Mouse (Mus musculus) lung, embryonic 16.5 days (tissue): ENCODE results near the gene Wfdc21. TPM values are rescaled to one million over a fixed set of nuclear protein-coding genes. Genes with fewer than 3 reads are reported as not detected.

Source experiments
- ATAC-seq: fragments of 200-750 bp; cut with Nextera tagmentation; 2 replicates; pipeline ENCODE4 v1.8.0; 2017; ENCODE audit warnings: low read depth, mild to moderate bottlenecking, moderate library complexity
- H3K27ac ChIP-seq: fragments of 300-500 bp; sonication (generic); 2 replicates; pipeline ENCODE4 v1.5.1; 2014; ENCODE audit warnings: mild to moderate bottlenecking, control low read depth, low read length
- H3K27me3 ChIP-seq: fragments of 300-500 bp; sonication (generic); 2 replicates; pipeline ENCODE4 v1.6.1; 2014; ENCODE audit warnings: low read depth, low read length, mixed read lengths; ENCODE audit not compliant: control insufficient read depth, insufficient read depth
- H3K36me3 ChIP-seq: fragments of 300-500 bp; sonication (generic); 2 replicates; pipeline ENCODE4 v1.6.1; 2014; ENCODE audit warnings: low read length; ENCODE audit not compliant: control insufficient read depth, insufficient read depth
- H3K4me1 ChIP-seq: fragments of 300-500 bp; sonication (generic); replicated peaks from 2 replicates; pipeline ENCODE4 v1.6.1; 2014; ENCODE audit warnings: low read length, mixed read lengths; ENCODE audit not compliant: control insufficient read depth, insufficient read depth
- H3K4me2 ChIP-seq: fragments of 300-500 bp; sonication (generic); 2 replicates; pipeline ENCODE4 v1.6.1; 2014; ENCODE audit warnings: low read depth, low read length, control low read depth
- H3K4me3 ChIP-seq: fragments of 300-500 bp; sonication (generic); 2 replicates; pipeline ENCODE4 v1.5.1; 2014; ENCODE audit warnings: mild to moderate bottlenecking, low read length, control low read depth
- H3K9ac ChIP-seq: fragments of 300-500 bp; sonication (generic); 2 replicates; pipeline ENCODE4 v1.6.1; 2014; ENCODE audit warnings: low read length, control low read depth
- H3K9me3 ChIP-seq: fragments of 300-500 bp; sonication (generic); 2 replicates; pipeline ENCODE4 v1.6.1; 2016; ENCODE audit warnings: low read length; ENCODE audit not compliant: control insufficient read depth
- WGBS: fragments of 180-500 bp; shearing (Covaris S2); extraction: QIAGEN DNeasy Blood & Tissue Kit; methylation state at CpG from one replicate; pipeline ENCODE4 v1.1.7; 2014; 5-methylcytosine and 5-hydroxymethylcytosine counted together
- polyA plus RNA-seq: library from polyadenylated mRNA; unstranded; fragments of >200 nt; fragmentation: Nextera tagmentation; extraction: Ambion mirVana; gene quantifications from 2 replicates; pipeline ENCODE4 v1.2.1, GENCODE M21; 2015

The Wfdc21 gene
- polyA plus RNA-seq, 1 experiment from 2014 or later: 0.82 TPM

DNA sequence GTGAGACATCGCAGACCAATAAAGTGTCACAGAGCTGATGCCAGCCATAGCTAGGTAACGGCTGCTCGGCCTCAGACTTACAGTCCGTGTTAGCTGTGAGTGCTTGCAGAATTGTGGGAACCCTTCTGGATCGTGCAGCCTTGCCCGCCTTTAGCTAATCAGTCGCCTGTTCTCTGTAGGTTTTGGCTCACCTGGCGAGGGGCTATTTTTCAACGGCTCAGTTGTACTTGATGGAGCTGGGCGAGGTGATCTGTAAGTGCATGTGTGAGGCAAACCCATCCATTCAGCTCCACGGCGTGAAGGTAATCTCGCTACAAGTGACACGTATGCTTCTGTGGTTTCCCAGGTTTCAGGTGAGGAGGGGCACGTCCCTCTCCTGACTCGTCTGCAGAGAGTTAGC is 27.0 kb downstream of the Wfdc21 start:
- Histone ChIP-seq H3K27ac (no peak overlapping the region), H3K4me1 (no peaks in the 10 kb centered on the region), H3K27me3 (no peaks in the 10 kb centered on the region), H3K9ac (no peak overlapping the region), H3K36me3 (peaks cover 42% of the 10 kb centered on the region), H3K4me2 (no peak overlapping the region), H3K4me3 (no peak overlapping the region), H3K9me3 (no peaks in the 10 kb centered on the region)
- ATAC-seq: no peak
- 89% methylated on average over 16 of the region's 16 CpGs for WGBS

DNA sequence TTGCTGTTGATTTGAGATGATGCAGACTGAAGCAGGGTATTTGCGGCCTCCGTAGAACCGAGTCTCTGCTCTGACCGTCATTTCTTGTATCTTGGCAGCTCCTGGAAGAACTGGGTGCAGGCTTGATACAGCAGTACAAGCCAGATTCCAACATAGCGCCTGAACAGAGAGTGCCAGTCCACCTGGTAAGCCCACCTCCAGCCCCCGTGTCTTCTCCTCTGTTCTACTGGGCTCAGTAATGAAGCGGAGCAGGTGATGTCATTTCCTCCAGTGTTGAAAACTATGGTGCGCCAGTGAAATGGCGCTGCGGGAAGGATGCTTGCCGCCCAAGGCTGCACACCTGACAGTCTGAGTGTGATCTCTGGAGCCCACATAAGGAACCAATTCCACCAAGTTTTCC is 27.6 kb downstream of the Wfdc21 start:
- Histone ChIP-seq H3K4me3 (no peak overlapping the region), H3K27ac (no peak overlapping the region), H3K9ac (no peak overlapping the region), H3K4me1 (no peaks in the 10 kb centered on the region), H3K27me3 (no peaks in the 10 kb centered on the region), H3K9me3 (no peaks in the 10 kb centered on the region), H3K4me2 (no peak overlapping the region), H3K36me3 (peaks cover 44% of the 10 kb centered on the region)
- no peak for ATAC-seq
- 94% methylated on average over 11 of the region's 11 CpGs for WGBS

DNA sequence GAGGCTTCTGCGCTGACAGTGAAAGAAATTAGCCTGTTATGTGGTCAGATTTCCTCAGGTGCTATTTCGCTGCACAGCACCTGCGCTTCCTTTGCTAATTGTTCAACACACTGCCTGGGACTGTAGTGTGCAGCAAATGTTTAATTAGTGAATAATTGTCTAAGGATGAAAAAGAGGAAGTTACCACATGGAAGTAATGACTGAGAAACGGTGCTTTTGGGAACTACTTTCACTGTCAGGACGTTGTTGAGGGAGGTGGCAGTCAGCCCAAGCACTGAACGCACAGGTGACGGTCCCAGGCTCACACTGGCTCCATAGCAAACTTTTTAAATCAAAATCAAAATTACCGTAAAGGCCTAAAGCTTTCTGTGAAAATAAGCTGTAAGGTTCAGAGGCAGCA is 30.1 kb downstream of the Wfdc21 start:
- peaks cover 63% of the 10 kb centered on the region for H3K36me3 ChIP-seq
- no peaks in the 10 kb centered on the region for H3K9me3 ChIP-seq
- H3K27me3 ChIP-seq: no peaks in the 10 kb centered on the region
- 91% methylated on average over 8 of the region's 8 CpGs for WGBS
- ATAC-seq: no peak
- H3K4me1 ChIP-seq: no peaks in the 10 kb centered on the region
- no peak overlapping the region for H3K4me3 ChIP-seq
- H3K27ac ChIP-seq: no peak overlapping the region
- no peak overlapping the region for H3K4me2 ChIP-seq
- H3K9ac ChIP-seq: no peak overlapping the region

DNA sequence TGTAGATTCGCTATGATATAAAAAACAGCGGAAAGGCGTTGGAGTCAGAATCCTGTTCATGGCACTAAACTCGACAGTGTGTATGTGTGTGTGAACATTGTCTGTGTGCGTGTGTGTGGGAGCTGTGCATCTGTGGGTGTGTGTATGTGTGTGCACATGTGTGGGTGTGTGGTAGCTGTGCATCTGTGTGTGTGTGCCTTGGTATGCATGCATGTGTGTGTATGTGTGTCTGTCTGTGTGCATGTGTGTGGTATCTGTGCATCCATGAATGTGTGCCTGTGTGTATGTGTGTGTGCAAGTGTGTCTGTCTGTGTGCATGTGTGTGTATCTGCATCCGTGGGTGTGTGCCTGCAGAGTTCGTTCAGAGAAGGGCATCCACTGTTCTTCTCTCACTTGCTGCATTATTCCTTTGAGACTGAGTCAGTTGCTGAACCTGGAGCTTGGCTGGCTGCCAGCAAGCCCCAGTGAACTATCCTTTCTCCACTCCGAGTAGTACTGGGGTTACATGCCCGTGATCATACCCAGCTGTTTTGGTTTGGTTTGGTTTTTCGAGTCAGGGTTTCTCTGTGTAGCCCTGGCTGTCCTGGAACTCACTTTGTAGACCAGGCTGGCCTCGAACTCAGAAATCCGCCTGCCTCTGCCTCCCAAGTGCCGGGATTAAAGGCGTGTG is 37.3 kb downstream of the Wfdc21 start:
- Histone ChIP-seq H3K9ac (no peak overlapping the region), H3K27ac (no peak overlapping the region), H3K4me1 (0 out of 2 replicates have a peak, but pooled peaks cover 2% of the 10 kb centered on the region), H3K27me3 (no peaks in the 10 kb centered on the region), H3K4me2 (no peak overlapping the region), H3K36me3 (peaks cover 31% of the 10 kb centered on the region), H3K4me3 (no peak overlapping the region), H3K9me3 (no peaks in the 10 kb centered on the region)
- 76% methylated on average over 13 of the region's 14 CpGs for WGBS
- no peak for ATAC-seq

DNA sequence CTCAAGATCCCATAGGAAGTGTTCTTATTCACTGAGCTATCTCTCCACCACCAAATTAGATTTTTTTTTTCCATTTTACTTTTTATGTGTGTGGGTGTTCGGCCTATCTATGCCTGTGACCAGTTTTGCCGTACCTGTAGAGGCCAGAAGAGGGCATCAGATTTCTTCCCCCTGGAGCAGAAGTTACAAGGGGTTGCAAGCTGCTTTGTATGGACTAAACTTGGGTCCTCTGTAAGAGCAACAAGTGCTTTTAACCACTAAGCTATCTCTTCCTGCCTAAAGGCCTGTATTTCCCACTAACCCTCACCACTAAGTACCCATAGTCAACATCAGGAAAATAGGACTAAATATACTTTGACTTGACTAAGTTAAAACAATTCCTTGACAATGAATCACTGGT is 37.9 kb downstream of the Wfdc21 start:
- H3K27me3 ChIP-seq: no peaks in the 10 kb centered on the region
- no peak for ATAC-seq

DNA sequence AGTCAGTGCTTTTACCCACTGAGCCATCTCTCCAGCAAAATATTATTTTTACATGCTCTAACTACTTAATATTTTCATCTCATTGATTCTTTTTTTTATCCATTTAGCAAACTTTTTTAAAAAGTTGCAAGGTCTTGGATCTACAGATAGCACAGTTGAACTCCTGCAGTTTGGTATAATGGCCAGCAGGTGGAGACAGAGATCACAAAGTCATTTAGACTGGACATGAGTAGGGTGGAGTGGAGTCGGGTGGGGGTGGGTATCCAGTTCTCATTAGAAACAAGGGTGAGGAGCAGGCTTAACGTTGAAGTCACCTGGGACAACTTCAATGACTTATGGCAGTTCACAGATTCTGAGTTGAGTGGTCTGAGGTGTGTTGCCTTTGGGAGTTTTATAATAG is 38.6 kb downstream of the Wfdc21 start:
- Histone ChIP-seq H3K4me2 (no peak overlapping the region), H3K4me3 (no peak overlapping the region), H3K9ac (no peak overlapping the region), H3K9me3 (no peaks in the 10 kb centered on the region), H3K27ac (no peak overlapping the region), H3K36me3 (peaks cover 20% of the 10 kb centered on the region), H3K27me3 (no peaks in the 10 kb centered on the region), H3K4me1 (0 out of 2 replicates have a peak, but pooled peaks cover 4% of the 10 kb centered on the region)
- peak; percentile 65; the same call in 1 of the 2 replicates for ATAC-seq
- 11% methylated on average over 2 of the region's 2 CpGs for WGBS

More for the DNA sequence above, 37.9 kb downstream of the Wfdc21 start:
- Histone ChIP-seq H3K9me3 (no peaks in the 10 kb centered on the region), H3K4me2 (no peak overlapping the region), H3K27ac (no peak overlapping the region), H3K4me1 (0 out of 2 replicates have a peak, but pooled peaks cover 4% of the 10 kb centered on the region), H3K36me3 (peaks cover 26% of the 10 kb centered on the region), H3K4me3 (no peak overlapping the region), H3K9ac (no peak overlapping the region)
- WGBS: 80% methylated on average over 2 of the region's 2 CpGs

DNA sequence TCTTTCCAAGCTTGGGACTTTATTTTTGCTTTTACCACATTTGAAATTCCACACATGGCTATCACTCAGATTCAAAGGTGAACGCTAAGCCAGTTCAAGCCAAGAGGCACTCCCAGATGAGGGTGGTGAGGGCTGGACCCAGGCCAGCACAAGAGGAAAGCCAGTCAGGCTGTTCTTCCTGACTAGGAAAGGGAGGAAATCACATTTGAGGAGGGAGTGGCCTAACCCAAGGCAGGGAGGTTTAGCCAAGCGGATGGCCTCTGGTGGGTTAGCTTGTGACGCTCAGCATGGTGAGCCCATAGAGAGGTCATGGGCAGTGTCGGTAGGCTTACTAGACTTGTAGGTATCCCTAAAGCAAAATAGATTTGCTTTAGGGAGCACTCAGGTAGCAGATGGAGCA is 40.1 kb downstream of the Wfdc21 start:
- Histone ChIP-seq H3K4me1 (0 out of 2 replicates have a peak, but pooled peaks cover 4% of the 10 kb centered on the region), H3K4me2 (no peak overlapping the region), H3K4me3 (no peak overlapping the region), H3K9ac (no peak overlapping the region), H3K9me3 (no peaks in the 10 kb centered on the region), H3K27me3 (no peaks in the 10 kb centered on the region), H3K36me3 (peaks cover 6% of the 10 kb centered on the region), H3K27ac (0 out of 2 replicates have a peak overlapping the region, but pooled peaks have one; percentile 5)
- WGBS: 41% methylated on average over 4 of the region's 4 CpGs
- ATAC-seq: peak; percentile 64; the same call in 1 of the 2 replicates

DNA sequence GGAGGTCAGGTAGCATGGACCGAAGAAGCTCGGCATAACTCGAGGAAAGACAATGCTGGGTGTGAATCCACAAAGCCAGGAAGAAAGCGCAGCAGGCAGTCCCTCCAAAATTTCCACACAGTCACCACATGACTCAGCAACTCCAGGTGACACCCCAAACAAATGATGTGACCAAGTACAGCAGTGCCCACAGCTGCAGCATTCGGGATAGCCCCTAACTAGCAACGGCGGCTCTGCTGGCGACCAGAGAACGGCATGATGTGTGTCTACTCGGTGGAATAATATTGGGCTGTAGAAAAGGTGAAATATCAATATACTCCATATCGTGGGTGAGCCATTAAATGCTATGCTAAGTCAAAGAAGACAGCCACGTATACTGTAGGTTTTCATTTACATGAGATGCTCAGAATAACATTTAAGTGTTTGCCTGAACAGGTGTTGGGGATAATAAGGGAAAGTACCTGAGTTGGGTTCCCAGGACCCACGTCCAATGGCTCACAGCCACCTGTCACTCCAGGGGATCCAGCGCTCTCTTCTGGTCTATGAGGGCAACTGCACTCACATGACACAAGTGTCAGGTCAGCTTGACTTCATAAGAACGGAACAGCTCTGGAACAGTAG is 40.8 kb downstream of the Wfdc21 start:
- no peak overlapping the region for H3K4me3 ChIP-seq
- H3K27ac ChIP-seq: 0 out of 2 replicates have a peak overlapping the region, but pooled peaks have one; percentile 5
- H3K4me1 ChIP-seq: 0 out of 2 replicates have a peak, but pooled peaks cover 4% of the 10 kb centered on the region
- ATAC-seq: no peak
- no peak overlapping the region for H3K9ac ChIP-seq
- WGBS: 76% methylated on average over 15 of the region's 15 CpGs
- peaks cover 6% of the 10 kb centered on the region for H3K36me3 ChIP-seq
- H3K4me2 ChIP-seq: no peak overlapping the region
- H3K27me3 ChIP-seq: no peaks in the 10 kb centered on the region
- no peaks in the 10 kb centered on the region for H3K9me3 ChIP-seq

DNA sequence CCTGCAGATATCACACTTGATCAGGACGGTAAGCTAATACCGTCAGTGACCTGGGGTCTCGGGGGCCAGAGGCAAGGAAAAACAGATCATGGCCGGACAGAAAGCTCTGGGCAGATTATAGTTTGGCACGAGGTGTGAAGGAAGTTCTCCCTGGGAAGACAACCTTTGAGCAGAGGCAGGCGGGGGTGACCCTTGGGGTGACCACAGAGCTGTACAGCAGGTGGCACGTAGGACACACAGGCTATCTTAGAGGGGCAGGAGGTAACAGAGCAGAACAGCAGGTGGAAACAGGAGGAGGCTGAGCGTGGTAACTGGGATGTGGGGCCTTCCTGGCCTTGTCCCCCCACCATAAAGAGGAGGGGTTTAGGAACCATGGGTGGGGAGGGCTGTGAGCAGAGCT is 41.6 kb downstream of the Wfdc21 start:
- no peaks in the 10 kb centered on the region for H3K27me3 ChIP-seq
- no peak overlapping the region for H3K27ac ChIP-seq
- no peak for ATAC-seq
- H3K9me3 ChIP-seq: no peaks in the 10 kb centered on the region
- H3K4me1 ChIP-seq: 0 out of 2 replicates have a peak, but pooled peaks cover 4% of the 10 kb centered on the region
- H3K4me3 ChIP-seq: no peak overlapping the region
- 74% methylated on average over 8 of the region's 8 CpGs for WGBS
- no peaks in the 10 kb centered on the region for H3K36me3 ChIP-seq
- H3K9ac ChIP-seq: no peak overlapping the region
- H3K4me2 ChIP-seq: no peak overlapping the region
